Mouse (Mus musculus) liver, embryonic 11.5 days (tissue): ENCODE results near the gene Gm37240. TPM values are rescaled to one million over a fixed set of nuclear protein-coding genes. Genes with fewer than 3 reads are reported as not detected.

Source experiments
- ATAC-seq: fragments of 200-750 bp; cut with Nextera tagmentation; replicated peaks from 2 replicates; pipeline ENCODE4 v1.8.0; 2017; ENCODE audit warnings: moderate number of reproducible peaks, mild to moderate bottlenecking, moderate TSS enrichment, moderate library complexity; ENCODE audit not compliant: low FRiP score
- DNase-seq: peaks from one replicate; pipeline ENCODE4 v3.0.0-alpha.2; 2017; ENCODE audit warnings: low spot score
- H3K27ac ChIP-seq: fragments of 300-500 bp; sonication (generic); 2 replicates; pipeline ENCODE4 v1.5.1; 2014; ENCODE audit warnings: mild to moderate bottlenecking, low read depth, low read length, control low read depth
- H3K27me3 ChIP-seq: fragments of 300-500 bp; sonication (generic); replicated peaks from 2 replicates; pipeline ENCODE4 v1.6.1; 2014; ENCODE audit warnings: low read length, mixed read lengths; ENCODE audit not compliant: control insufficient read depth, insufficient read depth
- H3K36me3 ChIP-seq: fragments of 300-500 bp; sonication (generic); 2 replicates; pipeline ENCODE4 v1.6.1; 2014; ENCODE audit warnings: mild to moderate bottlenecking, low read length, moderate library complexity, mixed read lengths; ENCODE audit not compliant: control insufficient read depth, insufficient read depth
- H3K4me1 ChIP-seq: fragments of 300-500 bp; sonication (generic); replicated peaks from 2 replicates; pipeline ENCODE4 v1.6.1; 2014; ENCODE audit warnings: low read length, mixed read lengths; ENCODE audit not compliant: control insufficient read depth, insufficient read depth
- H3K4me2 ChIP-seq: fragments of 300-500 bp; sonication (generic); 2 replicates; pipeline ENCODE4 v1.6.1; 2014; ENCODE audit warnings: mild to moderate bottlenecking, control low read depth, moderate library complexity
- H3K4me3 ChIP-seq: fragments of 300-500 bp; sonication (generic); 2 replicates; pipeline ENCODE4 v1.5.1; 2014; ENCODE audit warnings: low read depth, low read length, control low read depth
- H3K9ac ChIP-seq: fragments of 300-500 bp; sonication (generic); 2 replicates; pipeline ENCODE4 v1.6.1; 2014; ENCODE audit warnings: low read depth, low read length, control low read depth
- H3K9me3 ChIP-seq: fragments of 300-500 bp; sonication (generic); 2 replicates; pipeline ENCODE4 v1.6.1; 2016; ENCODE audit warnings: low read length, inconsistent platforms, mixed read lengths; ENCODE audit not compliant: control insufficient read depth
- WGBS: fragments of 180-500 bp; shearing (Covaris S2); extraction: QIAGEN DNeasy Blood & Tissue Kit; methylation state at CpG from one replicate; pipeline ENCODE4 v1.1.7; 2014; 5-methylcytosine and 5-hydroxymethylcytosine counted together
- polyA plus RNA-seq: library from polyadenylated mRNA; unstranded; fragments of >200 nt; fragmentation: Nextera tagmentation; extraction: Ambion mirVana; gene quantifications from 2 replicates; pipeline ENCODE4 v1.2.1, GENCODE M21; 2014

Gm37240 gene
- polyA plus RNA-seq, 1 experiment from 2014 or later: 1.6 TPM

DNA sequence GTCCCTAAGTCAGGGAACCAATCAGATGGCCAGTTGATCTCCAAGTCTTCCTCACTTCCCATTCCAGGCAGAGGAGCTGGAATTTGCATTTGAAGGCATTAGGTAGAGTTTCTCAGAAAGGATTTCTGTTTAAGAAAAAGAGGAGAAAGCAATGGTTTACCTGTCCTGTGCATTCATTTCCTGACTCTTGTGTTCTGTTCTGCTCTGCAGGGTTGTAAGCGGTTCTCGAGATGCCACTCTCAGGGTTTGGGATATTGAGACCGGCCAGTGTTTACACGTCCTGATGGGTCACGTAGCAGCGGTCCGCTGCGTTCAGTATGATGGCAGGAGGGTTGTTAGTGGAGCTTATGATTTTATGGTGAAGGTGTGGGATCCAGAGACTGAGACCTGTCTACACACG is 913.1 kb downstream of the Gm37240 start:
- no peak overlapping the region for H3K4me3 ChIP-seq
- no peaks in the 10 kb centered on the region for H3K9me3 ChIP-seq
- no peak overlapping the region for H3K4me2 ChIP-seq
- H3K36me3 ChIP-seq: peaks cover 7% of the 10 kb centered on the region; the same call in 1 of the 2 replicates
- no peak for ATAC-seq
- no peak overlapping the region for H3K27ac ChIP-seq
- 97% methylated on average over 9 of the region's 9 CpGs for WGBS
- DNase-seq: no peak
- H3K9ac ChIP-seq: no peak overlapping the region
- no peaks in the 10 kb centered on the region for H3K4me1 ChIP-seq
- no peaks in the 10 kb centered on the region for H3K27me3 ChIP-seq

DNA sequence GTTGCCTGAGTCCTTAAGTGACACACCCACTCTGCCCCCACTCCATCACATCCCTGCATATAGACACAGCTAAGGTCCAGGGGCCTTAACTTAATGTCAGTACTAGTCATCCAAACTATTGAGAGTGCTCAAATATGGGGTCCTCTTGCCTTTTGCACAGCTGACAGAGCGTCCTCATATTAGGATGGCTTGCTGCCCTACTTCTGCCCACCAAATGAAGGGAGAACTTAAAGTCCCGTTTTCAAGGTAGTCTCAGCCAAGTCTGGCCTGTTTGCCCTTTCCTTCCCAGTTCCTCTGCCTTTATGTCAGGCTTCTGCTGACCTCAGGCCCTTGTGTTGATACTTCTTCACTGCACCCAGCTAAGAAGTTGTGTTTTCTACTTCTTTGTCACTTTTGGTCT is 914.4 kb downstream of the Gm37240 start:
- no peaks in the 10 kb centered on the region for H3K27me3 ChIP-seq
- ATAC-seq (no peak), DNase-seq (no peak)
- no peaks in the 10 kb centered on the region for H3K4me1 ChIP-seq
- no peaks in the 10 kb centered on the region for H3K9me3 ChIP-seq
- 88% methylated on average over 2 of the region's 2 CpGs for WGBS
- H3K27ac ChIP-seq: no peak overlapping the region
- H3K9ac ChIP-seq: no peak overlapping the region
- peaks cover 7% of the 10 kb centered on the region; the same call in 1 of the 2 replicates for H3K36me3 ChIP-seq
- H3K4me3 ChIP-seq: no peak overlapping the region
- H3K4me2 ChIP-seq: no peak overlapping the region

DNA sequence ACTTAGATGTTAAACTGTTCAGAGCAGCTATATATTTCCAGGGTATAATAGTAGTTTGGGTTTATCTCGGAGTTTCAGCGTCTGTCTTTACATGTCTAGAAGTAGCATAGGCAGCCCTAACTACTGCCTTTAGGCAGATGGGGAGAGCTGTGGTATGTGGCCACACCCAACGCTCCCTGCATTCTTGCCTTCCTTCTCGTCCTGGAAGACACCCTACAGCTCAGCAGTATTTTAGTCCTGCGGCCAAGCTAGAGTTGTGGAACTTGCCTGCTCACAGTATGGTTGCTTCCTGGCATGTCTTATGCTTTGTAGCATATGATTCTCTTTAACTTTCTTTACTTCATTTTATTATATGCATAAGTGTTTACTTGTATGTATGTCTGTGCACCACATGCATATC is 915.8 kb downstream of the Gm37240 start:
- no peaks in the 10 kb centered on the region for H3K9me3 ChIP-seq
- no peaks in the 10 kb centered on the region for H3K4me1 ChIP-seq
- no peak for ATAC-seq
- H3K27me3 ChIP-seq: no peaks in the 10 kb centered on the region
- WGBS: 82% methylated on average over 5 of the region's 5 CpGs
- H3K4me3 ChIP-seq: no peak overlapping the region
- H3K27ac ChIP-seq: no peak overlapping the region
- H3K9ac ChIP-seq: no peak overlapping the region
- DNase-seq: no peak
- no peak overlapping the region for H3K4me2 ChIP-seq
- H3K36me3 ChIP-seq: peaks cover 5% of the 10 kb centered on the region; the same call in 1 of the 2 replicates

DNA sequence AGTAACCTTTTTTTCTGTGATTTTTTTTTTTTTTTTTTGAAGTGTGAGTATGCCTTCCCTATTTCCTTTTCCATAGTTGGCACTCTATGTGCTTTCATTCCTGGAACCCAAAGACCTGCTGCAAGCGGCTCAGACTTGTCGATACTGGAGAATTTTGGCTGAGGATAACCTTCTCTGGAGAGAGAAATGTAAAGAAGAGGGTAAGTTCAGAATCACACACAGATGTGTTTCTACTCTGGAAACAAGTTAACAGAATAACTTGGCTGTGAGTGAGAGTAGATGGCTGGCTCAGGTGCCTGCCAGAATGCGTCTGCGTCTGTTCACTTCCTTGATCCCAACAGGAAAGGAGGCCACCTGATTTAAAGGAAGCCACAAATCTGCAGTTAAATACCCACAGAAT is 920.0 kb downstream of the Gm37240 start:
- Histone ChIP-seq H3K4me2 (no peak overlapping the region), H3K4me3 (no peak overlapping the region), H3K36me3 (peaks cover 2% of the 10 kb centered on the region; the same call in 1 of the 2 replicates), H3K27me3 (no peaks in the 10 kb centered on the region), H3K4me1 (no peaks in the 10 kb centered on the region), H3K9ac (no peak overlapping the region), H3K9me3 (no peaks in the 10 kb centered on the region), H3K27ac (no peak overlapping the region)
- no peak for DNase-seq
- WGBS: 93% methylated on average over 4 of the region's 4 CpGs
- ATAC-seq: no peak

DNA sequence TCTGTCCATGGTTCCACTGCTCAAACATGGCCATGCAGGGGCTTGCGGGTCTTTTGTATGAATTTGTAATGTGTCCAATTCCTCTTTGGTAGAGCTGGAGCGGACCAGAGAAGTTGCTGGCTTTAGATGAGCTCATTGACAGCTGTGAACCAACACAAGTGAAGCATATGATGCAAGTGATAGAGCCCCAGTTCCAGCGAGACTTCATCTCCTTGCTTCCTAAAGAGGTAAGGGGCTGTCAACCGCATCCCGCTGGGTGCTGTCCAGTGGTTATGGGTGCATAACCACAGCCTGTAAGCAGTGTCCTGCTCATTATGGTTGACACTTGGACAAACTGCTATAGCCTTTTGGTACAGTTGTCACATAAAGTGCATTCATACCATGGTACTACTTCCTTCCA is 922.2 kb downstream of the Gm37240 start:
- Histone ChIP-seq H3K36me3 (no peaks in the 10 kb centered on the region; the same call in 1 of the 2 replicates), H3K4me3 (no peak overlapping the region), H3K4me1 (no peaks in the 10 kb centered on the region), H3K4me2 (no peak overlapping the region), H3K9ac (no peak overlapping the region), H3K27me3 (no peaks in the 10 kb centered on the region), H3K9me3 (no peaks in the 10 kb centered on the region), H3K27ac (no peak overlapping the region)
- ATAC-seq: no peak
- WGBS: 90% methylated on average over 5 of the region's 5 CpGs
- no peak for DNase-seq

DNA sequence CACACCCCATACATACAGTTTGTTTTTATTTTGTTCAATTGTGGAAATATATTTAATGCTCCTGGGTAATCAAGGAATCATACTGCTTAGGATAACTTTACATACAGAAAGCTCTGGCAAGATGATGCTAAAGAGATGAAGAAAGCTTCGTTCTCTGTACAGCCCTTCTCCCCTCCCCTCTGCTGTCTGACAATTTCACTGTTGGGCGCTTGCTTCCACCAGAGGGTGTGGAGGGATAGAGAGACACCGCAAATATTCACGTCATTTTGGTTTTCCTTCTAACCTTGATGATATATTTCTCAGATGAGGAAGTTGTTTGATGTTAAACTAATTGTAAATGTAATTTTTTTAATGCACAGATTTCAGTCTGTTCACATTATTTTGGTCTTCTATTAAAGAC is 931.5 kb downstream of the Gm37240 start:
- Histone ChIP-seq H3K27ac (no peak overlapping the region), H3K9ac (no peak overlapping the region), H3K27me3 (no peaks in the 10 kb centered on the region), H3K4me2 (no peak overlapping the region), H3K36me3 (no peaks in the 10 kb centered on the region), H3K9me3 (no peaks in the 10 kb centered on the region), H3K4me3 (no peak overlapping the region), H3K4me1 (no peaks in the 10 kb centered on the region)
- ATAC-seq: no peak
- DNase-seq: no peak
- WGBS: 91% methylated on average over 4 of the region's 4 CpGs

DNA sequence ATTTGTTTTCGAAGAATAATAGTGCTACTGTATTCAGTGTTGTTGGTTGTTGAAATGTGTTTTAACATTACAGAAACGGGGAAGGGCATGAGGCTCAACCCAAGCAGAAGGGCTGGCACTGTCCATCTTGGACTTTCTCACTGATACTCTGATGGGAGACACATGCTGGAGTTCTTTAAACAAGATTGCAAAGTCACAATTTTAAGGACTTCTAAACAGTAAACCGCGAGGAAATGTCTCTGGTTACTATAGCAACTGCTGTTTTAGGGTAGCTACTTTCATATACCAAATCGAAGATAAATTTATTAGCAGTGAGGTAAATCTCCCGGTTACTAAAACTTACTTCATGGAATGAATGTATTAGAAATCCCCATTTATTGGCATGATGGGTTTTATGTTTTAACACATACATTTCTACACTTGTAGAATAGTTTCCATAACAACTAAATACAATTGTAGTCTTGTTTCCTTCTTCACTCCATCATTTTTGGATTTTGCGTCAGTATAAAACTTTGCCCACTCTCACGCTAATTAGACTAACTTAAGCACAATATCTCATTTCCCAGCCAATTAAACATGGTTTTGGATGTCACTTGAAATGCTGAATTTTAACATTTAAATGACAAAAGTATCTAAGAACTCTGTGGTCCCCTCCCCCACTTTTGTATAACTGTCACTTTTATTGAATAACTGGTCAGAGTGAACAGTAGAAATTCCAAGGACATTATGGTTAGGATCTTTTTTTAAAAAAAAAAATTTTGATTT is 932.1 kb downstream of the Gm37240 start:
- Histone ChIP-seq H3K9me3 (no peaks in the 10 kb centered on the region), H3K4me3 (no peak overlapping the region), H3K27me3 (no peaks in the 10 kb centered on the region), H3K36me3 (no peaks in the 10 kb centered on the region), H3K27ac (no peak overlapping the region), H3K4me2 (no peak overlapping the region), H3K4me1 (no peaks in the 10 kb centered on the region), H3K9ac (no peak overlapping the region)
- DNase-seq (no peak), ATAC-seq (no peak)
- 89% methylated on average over 8 of the region's 8 CpGs for WGBS

DNA sequence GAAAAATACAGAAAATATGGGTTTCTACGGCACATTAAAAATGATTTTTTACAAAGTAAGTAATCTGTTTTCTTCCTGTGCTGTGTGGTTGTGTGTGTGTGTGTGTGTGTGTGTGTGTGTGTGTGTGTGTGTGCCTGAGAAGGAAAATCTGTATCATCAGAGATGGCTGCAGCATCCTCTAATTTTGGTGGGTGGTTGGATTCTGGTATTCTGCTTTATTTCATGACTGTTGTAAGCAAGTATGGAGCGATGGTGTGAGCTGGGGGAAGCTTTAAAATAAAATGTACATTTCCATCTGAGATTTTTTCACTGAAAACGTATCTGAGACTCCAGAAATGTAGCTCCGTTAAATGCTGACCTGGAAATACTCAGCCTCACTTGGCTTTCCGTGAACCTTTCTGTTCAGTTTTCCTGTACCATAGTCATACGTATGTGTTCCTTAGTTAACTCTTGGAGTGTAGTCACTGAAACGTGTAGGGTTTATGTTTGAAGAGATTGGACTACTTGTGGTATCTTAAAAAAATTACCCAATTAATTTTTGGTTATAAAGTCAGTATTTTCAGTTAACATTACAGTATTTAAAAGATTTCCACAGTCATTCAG is 934.6 kb downstream of the Gm37240 start:
- Histone ChIP-seq H3K4me2 (peak overlapping the region; percentile 48), H3K9ac (no peak overlapping the region)
- WGBS: 73% methylated on average over 7 of the region's 7 CpGs

DNA sequence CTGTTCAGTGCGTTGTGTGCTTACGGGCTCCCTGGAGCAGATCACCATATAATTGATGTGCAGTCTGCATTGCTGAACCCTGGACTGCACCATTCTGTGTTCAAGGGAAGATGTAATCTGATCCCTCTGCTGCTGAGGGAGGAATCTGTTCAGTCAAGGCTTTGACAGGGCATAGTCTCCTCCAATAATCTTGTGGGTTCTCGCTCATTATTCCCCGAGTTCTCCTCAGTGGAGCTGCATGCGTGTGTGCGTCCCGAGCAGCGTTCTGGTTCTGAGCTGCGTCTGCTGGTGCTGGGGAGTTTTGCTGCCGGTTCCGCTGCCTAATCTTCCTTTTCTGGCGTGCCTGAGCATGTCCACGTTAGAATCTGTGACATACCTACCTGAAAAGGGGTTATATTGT is 935.2 kb downstream of the Gm37240 start:
- peak overlapping the region; percentile 35 for H3K4me3 ChIP-seq
- H3K4me1 ChIP-seq: no peaks in the 10 kb centered on the region
- H3K27me3 ChIP-seq: no peaks in the 10 kb centered on the region
- H3K9ac ChIP-seq: no peak overlapping the region
- H3K9me3 ChIP-seq: no peaks in the 10 kb centered on the region
- peak overlapping the region; percentile 38; the same call in 1 of the 2 replicates for H3K27ac ChIP-seq
- ATAC-seq (peak; percentile 43; the same call in 1 of the 2 replicates), DNase-seq (no peak)
- H3K4me2 ChIP-seq: peak overlapping the region; percentile 48
- H3K36me3 ChIP-seq: no peaks in the 10 kb centered on the region
- 61% methylated on average over 13 of the region's 13 CpGs for WGBS

More for the DNA sequence above, 934.6 kb downstream of the Gm37240 start:
- Histone ChIP-seq H3K4me1 (no peaks in the 10 kb centered on the region), H3K4me3 (peak overlapping the region; percentile 35), H3K9me3 (no peaks in the 10 kb centered on the region), H3K36me3 (no peaks in the 10 kb centered on the region), H3K27me3 (no peaks in the 10 kb centered on the region), H3K27ac (peak overlapping the region; percentile 38; the same call in 1 of the 2 replicates)
- DNase-seq (no peak), ATAC-seq (no peak)
